Mouse (Mus musculus): ENCODE results near the gene Gm8122. TPM values are rescaled to one million over a fixed set of nuclear protein-coding genes. Genes with fewer than 3 reads are reported as not detected.
A peak's percentile ranks its signal among the peaks of the same experiment; 100 is the strongest.
"Not testable (repeated sequence)": the region's sequence is repeated elsewhere in the genome, so short reads cannot be mapped to it uniquely, and the experiment has no call there.

Gene Gm8122
- total and polyA plus RNA-seq, 3 experiments: not detected

- DNase-seq; H3K36me3 ChIP-seq (ENCODE audit: control insufficient read depth, insufficient read depth, low read length); intact Hi-C loops (cut with DNase I); H3K9ac ChIP-seq (ENCODE audit: low read depth, low read length); H3K27ac ChIP-seq; H3K4me3 ChIP-seq; H3K4me1 ChIP-seq (ENCODE audit: control insufficient read depth, insufficient read depth, low read length); H3K27me3 ChIP-seq (ENCODE audit: control insufficient read depth, insufficient read depth, low read length); H3K79me2 ChIP-seq (replicated peaks; ENCODE audit: control insufficient read depth, insufficient read depth, low read length): not testable (repeated sequence)
- WGBS: 68% methylated on average over 3 of the region's 4 CpGs
Measured at GRCm38 (mm10) chr14:43258349-43258748, 23.2 kb upstream of the Gm8122 start, which contains the start of gene Gm8126. Gm8126 (plus strand) TSS chr14:43258649.

DNA sequence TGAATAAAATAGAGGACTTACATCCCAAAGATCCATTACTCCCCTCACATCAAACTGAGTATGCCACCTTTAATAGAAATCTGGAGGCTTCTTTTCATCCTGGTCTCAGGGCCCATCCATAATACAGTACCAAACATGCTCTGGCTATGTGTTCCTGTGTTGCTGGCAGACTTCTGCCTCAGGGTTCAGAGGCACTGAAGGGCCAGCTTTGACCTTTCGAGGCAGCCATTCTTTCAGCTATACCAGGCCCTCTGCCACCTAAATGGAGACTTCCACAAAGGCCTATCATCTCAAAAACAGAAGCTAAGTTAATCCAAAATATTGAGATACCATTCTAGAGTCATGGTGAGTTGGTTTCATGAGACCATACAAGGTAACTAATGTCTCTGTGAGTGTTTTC, 21.4 kb upstream of the Gm8122 start:
- 55% methylated on average over 1 of the region's 1 CpGs for WGBS
- H3K4me1 ChIP-seq (ENCODE audit: control insufficient read depth, insufficient read depth, low read length); H3K4me3 ChIP-seq; intact Hi-C loops (cut with DNase I); H3K27ac ChIP-seq; H3K9ac ChIP-seq (ENCODE audit: low read depth, low read length); DNase-seq; H3K27me3 ChIP-seq (ENCODE audit: control insufficient read depth, insufficient read depth, low read length); H3K79me2 ChIP-seq (replicated peaks; ENCODE audit: control insufficient read depth, insufficient read depth, low read length); H3K36me3 ChIP-seq (ENCODE audit: control insufficient read depth, insufficient read depth, low read length): not testable (repeated sequence)

DNA sequence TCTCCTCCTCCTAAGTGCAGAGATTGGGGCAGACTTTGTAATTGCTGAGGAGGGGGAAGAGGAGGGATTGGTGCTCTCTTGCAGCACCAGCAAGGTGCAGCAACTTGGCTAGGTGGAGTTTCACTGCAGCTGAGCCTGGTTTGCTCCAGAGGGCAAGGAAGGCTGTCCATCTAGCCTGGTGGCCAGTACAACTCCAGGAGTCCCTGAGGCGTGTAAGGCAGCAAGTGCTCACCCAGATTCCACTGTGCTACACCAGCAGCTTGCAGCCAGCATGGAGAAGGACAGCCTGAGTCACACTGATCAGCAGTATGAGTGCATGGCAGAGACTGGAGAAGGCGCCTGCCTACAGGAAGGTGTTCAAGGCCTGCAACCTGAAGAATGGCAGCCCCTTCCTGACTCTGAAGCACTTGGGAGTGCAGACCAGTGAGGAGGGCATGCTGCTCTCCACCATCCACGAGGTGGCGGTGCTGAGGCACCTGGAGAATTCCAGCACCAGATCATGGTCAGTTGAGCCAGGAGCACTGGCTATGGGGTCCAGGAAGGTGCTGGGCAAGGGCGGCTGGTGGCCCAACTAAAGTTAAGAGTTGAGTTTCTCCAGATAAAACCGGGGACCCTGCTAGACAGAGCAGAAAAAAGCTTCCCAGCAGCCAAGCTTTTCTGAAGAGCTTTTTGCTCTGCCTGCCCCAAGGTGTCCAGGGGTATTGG, 15.6 kb upstream of the Gm8122 start:
- H3K9ac ChIP-seq (ENCODE audit: low read depth, low read length); H3K36me3 ChIP-seq (ENCODE audit: control insufficient read depth, insufficient read depth, low read length); H3K79me2 ChIP-seq (replicated peaks; ENCODE audit: control insufficient read depth, insufficient read depth, low read length); H3K4me3 ChIP-seq; H3K27me3 ChIP-seq (ENCODE audit: control insufficient read depth, insufficient read depth, low read length); intact Hi-C loops (cut with DNase I); H3K4me1 ChIP-seq (ENCODE audit: control insufficient read depth, insufficient read depth, low read length); H3K27ac ChIP-seq; DNase-seq: not testable (repeated sequence)
- WGBS: 26% methylated on average over 5 of the region's 6 CpGs

- H3K36me3 ChIP-seq (ENCODE audit: control insufficient read depth, insufficient read depth, low read length); H3K27ac ChIP-seq; H3K9ac ChIP-seq (ENCODE audit: low read depth, low read length); H3K79me2 ChIP-seq (replicated peaks; ENCODE audit: control insufficient read depth, insufficient read depth, low read length); intact Hi-C loops (cut with DNase I); H3K27me3 ChIP-seq (ENCODE audit: control insufficient read depth, insufficient read depth, low read length); H3K4me1 ChIP-seq (ENCODE audit: control insufficient read depth, insufficient read depth, low read length); H3K4me3 ChIP-seq: not testable (repeated sequence)
- peak in 1 of 2 experiments; percentile 37 for DNase-seq
- 27% methylated on average over 10 of the region's 12 CpGs for WGBS
Measured at GRCm38 (mm10) chr14:43249611-43250170, 14.6 kb upstream of the Gm8122 start.

GRCm38 (mm10) chr14:43237769-43238168, 2.7 kb upstream of the Gm8122 start:
- H3K4me3 ChIP-seq; H3K27ac ChIP-seq; H3K79me2 ChIP-seq (replicated peaks; ENCODE audit: control insufficient read depth, insufficient read depth, low read length); H3K36me3 ChIP-seq (ENCODE audit: control insufficient read depth, insufficient read depth, low read length); H3K4me1 ChIP-seq (ENCODE audit: control insufficient read depth, insufficient read depth, low read length); intact Hi-C loops (cut with DNase I); H3K27me3 ChIP-seq (ENCODE audit: control insufficient read depth, insufficient read depth, low read length); H3K9ac ChIP-seq (ENCODE audit: low read depth, low read length); DNase-seq: not testable (repeated sequence)

Other genes starting within 250 kb of the Gm8122 start
- gene Gm8082, start 241.7 kb downstream of the Gm8122 start, total RNA-seq (2021): not detected
- gene Gm8082, start 241.7 kb downstream of the Gm8122 start, polyA plus RNA-seq (2012; rRNA removed): not detected in 2 replicates
- gene Gm10376, start 219.7 kb downstream of the Gm8122 start, total RNA-seq (2021): not detected
- not detected in 2 replicates for gene Gm10376, start 219.7 kb downstream of the Gm8122 start, polyA plus RNA-seq (2012; rRNA removed)
- gene Gm8094, start 158.7 kb downstream of the Gm8122 start, total RNA-seq (2021): not detected
- gene Gm8094, start 158.7 kb downstream of the Gm8122 start, polyA plus RNA-seq (2012; rRNA removed): not detected in 2 replicates
- not detected for gene Gm8104, start 134.7 kb downstream of the Gm8122 start, total RNA-seq (2021)
- not detected in 2 replicates for gene Gm8104, start 134.7 kb downstream of the Gm8122 start, polyA plus RNA-seq (2012; rRNA removed)
- not detected for gene Gm7233, start 55.4 kb downstream of the Gm8122 start, total RNA-seq (2021)
- gene Gm7233, start 55.4 kb downstream of the Gm8122 start, polyA plus RNA-seq (2012; rRNA removed): not detected in 2 replicates
- gene Gm8126, start 23.3 kb upstream of the Gm8122 start, total RNA-seq (2021): not detected
- gene Gm8126, start 23.3 kb upstream of the Gm8122 start, polyA plus RNA-seq (2012; rRNA removed): not detected in 2 replicates
- not detected for gene Gm9732, start 39.7 kb upstream of the Gm8122 start, total RNA-seq (2021)
- not detected in 2 replicates for gene Gm9732, start 39.7 kb upstream of the Gm8122 start, polyA plus RNA-seq (2012; rRNA removed)
- gene Gm8127, start 58.5 kb upstream of the Gm8122 start, total RNA-seq (2021): not detected
- gene Gm8127, start 58.5 kb upstream of the Gm8122 start, polyA plus RNA-seq (2012; rRNA removed): not detected in 2 replicates
- gene 1700001F09Rik, start 112.5 kb upstream of the Gm8122 start, total RNA-seq (2021): not detected
- not detected in 2 replicates for gene 1700001F09Rik, start 112.5 kb upstream of the Gm8122 start, polyA plus RNA-seq (2012; rRNA removed)
- gene Gm8138, start 181.0 kb upstream of the Gm8122 start, total RNA-seq (2021): not detected
- gene Gm8138, start 181.0 kb upstream of the Gm8122 start, polyA plus RNA-seq (2012; rRNA removed): not detected in 2 replicates

Measured in heart, adult 2 months (tissue).